Mouse (Mus musculus): ENCODE measurements around the gene Rtkn2. TPM values are rescaled to one million over a fixed set of nuclear protein-coding genes. Genes with fewer than 3 reads are reported as not detected.

The Rtkn2 gene
- polyA plus RNA-seq, 1 experiment from 2014 or later = 12.8 TPM

GRCm38 (mm10) chr10:68102566-68102965 lies 123.2 kb downstream of the Rtkn2 start:
- 94% methylated on average over 6 of the region's 6 CpGs for WGBS
- H3K9me3 ChIP-seq = no peaks in the 10 kb centered on the region
- H3K27me3 ChIP-seq (replicated peaks) = no peaks in the 10 kb centered on the region
- H3K4me3 ChIP-seq = no peak overlapping the region
- H3K27ac ChIP-seq = no peak overlapping the region
- H3K36me3 ChIP-seq = peaks cover 11% of the 10 kb centered on the region
- no peak overlapping the region for H3K9ac ChIP-seq
- H3K4me1 ChIP-seq = peaks cover 28% of the 10 kb centered on the region
- H3K4me2 ChIP-seq (replicated peaks) = no peak overlapping the region
- no peak for ATAC-seq (ENCODE audit: low FRiP score, low read depth)

- H3K9me3 ChIP-seq = no peaks in the 10 kb centered on the region
- H3K27me3 ChIP-seq (replicated peaks) = no peaks in the 10 kb centered on the region
- 82% methylated on average over 6 of the region's 6 CpGs for WGBS
- no peak overlapping the region for H3K4me2 ChIP-seq (replicated peaks)
- H3K36me3 ChIP-seq = peaks cover 4% of the 10 kb centered on the region
- no peak overlapping the region for H3K27ac ChIP-seq
- no peak overlapping the region for H3K9ac ChIP-seq
- peaks cover 31% of the 10 kb centered on the region for H3K4me1 ChIP-seq
- no peak overlapping the region for H3K4me3 ChIP-seq
- ATAC-seq (ENCODE audit: low FRiP score, low read depth) = no peak
Observed at GRCm38 (mm10) chr10:68103078-68103855, 123.9 kb downstream of the Rtkn2 start.

- 0 out of 2 replicates have a peak, but pooled peaks cover 3% of the 10 kb centered on the region for H3K36me3 ChIP-seq
- no peaks in the 10 kb centered on the region for H3K27me3 ChIP-seq (replicated peaks)
- ATAC-seq (ENCODE audit: low FRiP score, low read depth) = no peak
- H3K9ac ChIP-seq = no peak overlapping the region
- H3K4me1 ChIP-seq = peaks cover 31% of the 10 kb centered on the region
- no peak overlapping the region for H3K27ac ChIP-seq
- no peak overlapping the region for H3K4me2 ChIP-seq (replicated peaks)
- no peak overlapping the region for H3K4me3 ChIP-seq
- WGBS = 74% methylated on average over 5 of the region's 5 CpGs
- H3K9me3 ChIP-seq = no peaks in the 10 kb centered on the region
Observed at GRCm38 (mm10) chr10:68103988-68104387, 124.6 kb downstream of the Rtkn2 start.

- Histone ChIP-seq H3K36me3 (0 out of 2 replicates have a peak, but pooled peaks cover 3% of the 10 kb centered on the region), H3K27me3 (replicated peaks) (no peaks in the 10 kb centered on the region), H3K4me3 (no peak overlapping the region), H3K4me2 (replicated peaks) (no peak overlapping the region), H3K27ac (no peak overlapping the region), H3K9me3 (no peaks in the 10 kb centered on the region), H3K9ac (no peak overlapping the region), H3K4me1 (peaks cover 31% of the 10 kb centered on the region)
- WGBS = 4% methylated on average over 2 of the region's 2 CpGs
- no peak for ATAC-seq (ENCODE audit: low FRiP score, low read depth)
Observed at GRCm38 (mm10) chr10:68104481-68104880, 125.1 kb downstream of the Rtkn2 start.

GRCm38 (mm10) chr10:68104881-68105781 lies 125.8 kb downstream of the Rtkn2 start:
- Histone ChIP-seq H3K27me3 (replicated peaks) (no peaks in the 10 kb centered on the region), H3K4me1 (peaks cover 31% of the 10 kb centered on the region), H3K36me3 (0 out of 2 replicates have a peak, but pooled peaks cover 3% of the 10 kb centered on the region), H3K9me3 (no peaks in the 10 kb centered on the region), H3K4me2 (replicated peaks) (peak overlapping the region; percentile 12; the same call in 1 of the 2 replicates), H3K27ac (peak overlapping the region; percentile 23; the same call in 1 of the 2 replicates), H3K4me3 (no peak overlapping the region), H3K9ac (no peak overlapping the region)
- no peak for ATAC-seq (ENCODE audit: low FRiP score, low read depth)
- 66% methylated on average over 14 of the region's 14 CpGs for WGBS

GRCm38 (mm10) chr10:68106351-68106950 lies 127.1 kb downstream of the Rtkn2 start:
- ATAC-seq (ENCODE audit: low FRiP score, low read depth) = no peak
- Histone ChIP-seq H3K4me2 (replicated peaks) (no peak overlapping the region), H3K9me3 (no peaks in the 10 kb centered on the region), H3K4me1 (peaks cover 34% of the 10 kb centered on the region), H3K27ac (peak overlapping the region; percentile 23; the same call in 1 of the 2 replicates), H3K4me3 (no peak overlapping the region), H3K9ac (no peak overlapping the region), H3K36me3 (no peaks in the 10 kb centered on the region), H3K27me3 (replicated peaks) (no peaks in the 10 kb centered on the region)
- 45% methylated on average over 9 of the region's 9 CpGs for WGBS

- 84% methylated on average over 6 of the region's 6 CpGs for WGBS
- H3K4me3 ChIP-seq = no peak overlapping the region
- ATAC-seq (ENCODE audit: low FRiP score, low read depth) = no peak
- peaks cover 34% of the 10 kb centered on the region for H3K4me1 ChIP-seq
- H3K4me2 ChIP-seq (replicated peaks) = no peak overlapping the region
- no peaks in the 10 kb centered on the region for H3K36me3 ChIP-seq
- H3K27ac ChIP-seq = no peak overlapping the region
- H3K27me3 ChIP-seq (replicated peaks) = no peaks in the 10 kb centered on the region
- H3K9ac ChIP-seq = no peak overlapping the region
- H3K9me3 ChIP-seq = no peaks in the 10 kb centered on the region
Observed at GRCm38 (mm10) chr10:68107716-68108115, 128.3 kb downstream of the Rtkn2 start.

Other genes with a start within 250 kb of the Rtkn2 start
- gene Zfp365, start 66.9 kb upstream of the Rtkn2 start, polyA plus RNA-seq (2016; fragmentation: Nextera tagmentation; extraction: Ambion mirVana) = 1.2 and 1.6 TPM in 2 replicates

All from neural tube, embryonic 12.5 days (tissue).